Mouse (Mus musculus) megakaryocyte, embryonic 14.5 days (primary cell): ENCODE data around the gene Epb41.

Experiments
- FLI1 ChIP-seq: IDR thresholded peaks from 2 replicates; pipeline ENCODE4 v1.6.1; 2012; ENCODE audit warnings: low read length, inconsistent platforms, mixed read lengths
- GATA1 ChIP-seq: IDR thresholded peaks from 3 replicates; pipeline ENCODE4 v1.6.1; 2012; ENCODE audit warnings: mixed read lengths, low read length, inconsistent platforms, borderline replicate concordance

DNA sequence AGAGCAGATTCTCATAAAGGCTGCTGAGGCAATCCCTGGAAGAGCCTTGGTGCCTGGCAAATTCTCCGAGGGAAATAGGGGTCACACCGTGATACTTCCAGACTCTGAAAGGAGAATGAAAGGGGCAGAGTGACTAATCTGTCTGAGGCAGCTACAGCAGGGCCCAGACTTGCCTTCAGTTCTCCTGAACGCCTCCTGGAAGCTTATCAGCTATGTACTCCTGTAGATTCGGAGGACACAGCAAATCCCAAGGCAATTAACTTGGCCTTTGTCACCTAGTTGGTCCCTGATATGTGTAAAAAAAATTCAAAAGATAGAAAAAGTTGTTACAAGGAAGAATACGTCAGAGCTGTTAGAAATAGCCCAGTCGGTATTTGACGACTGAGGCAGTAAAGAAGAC, 19.9 kb upstream of the Epb41 start:
- TF ChIP-seq GATA1 (no peak), FLI1 (no peak)
